Mouse (Mus musculus): Measurements from ENCODE around the gene Rab11fip4. TPM values are rescaled to one million over a fixed set of nuclear protein-coding genes. Genes with fewer than 3 reads are reported as not detected.
A peak's percentile ranks its signal among the peaks of the same experiment; 100 is the strongest.

Gene Rab11fip4
- total and polyA plus RNA-seq, 2 experiments from 2014 or later = 17.4 to 69.3 TPM

- no peaks in the 10 kb centered on the region for H3K36me3 ChIP-seq (ENCODE audit: insufficient read depth, low read length)
- no peaks in the 10 kb centered on the region for H3K27me3 ChIP-seq (ENCODE audit: insufficient read depth, low read length)
- no peak overlapping the region for H3K27ac ChIP-seq
- ATAC-seq (no peak), DNase-seq (ENCODE audit: low spot score) (peak; percentile 40)
- H3K4me2 ChIP-seq (ENCODE audit: low read depth, low read length) = no peak overlapping the region
- no peaks in the 10 kb centered on the region for H3K9me3 ChIP-seq (ENCODE audit: low read length)
- H3K4me3 ChIP-seq (ENCODE audit: low read length) = no peak overlapping the region
- H3K9ac ChIP-seq (replicated peaks; ENCODE audit: low read length) = no peak overlapping the region
- 58% methylated on average over 14 of the region's 14 CpGs for WGBS
- H3K4me1 ChIP-seq (ENCODE audit: insufficient read depth, low read length) = peaks cover 11% of the 10 kb centered on the region; the same call in 1 of the 2 replicates
- peak; percentile 48 for TF ChIP-seq CTCF (IDR thresholded peaks at IDR 0.05; ENCODE audit: low read depth)
Observed at GRCm38 (mm10) chr11:79589317-79590075, 1.5 kb upstream of the Rab11fip4 start.

DNA sequence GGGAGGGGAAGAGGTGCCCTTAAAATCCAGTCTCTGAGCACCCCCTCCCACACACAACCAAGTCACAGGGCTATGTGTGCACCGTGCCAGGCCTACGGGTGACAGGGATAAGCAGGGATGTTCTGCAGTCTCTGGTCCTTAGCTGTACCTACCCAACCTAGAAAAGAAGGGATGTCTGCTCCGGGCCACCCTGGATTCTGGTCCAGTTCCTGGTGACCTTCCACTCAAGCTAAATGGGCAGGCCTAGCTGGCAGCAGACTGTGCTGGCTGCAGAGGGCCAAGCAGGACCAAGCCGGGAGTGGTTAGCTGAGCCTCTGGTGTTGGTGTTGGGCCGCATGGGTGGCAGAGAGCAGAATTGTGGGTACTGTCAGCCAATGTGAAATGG is 571 bp downstream of the Rab11fip4 start:
- Histone ChIP-seq H3K9ac (replicated peaks; ENCODE audit: low read length) (peak overlapping the region; percentile 84), H3K27me3 (ENCODE audit: insufficient read depth, low read length) (no peaks in the 10 kb centered on the region), H3K4me3 (ENCODE audit: low read length) (peak overlapping the region; percentile 68), H3K27ac (peak overlapping the region; percentile 89), H3K4me1 (ENCODE audit: insufficient read depth, low read length) (peaks cover 11% of the 10 kb centered on the region; the same call in 1 of the 2 replicates), H3K9me3 (ENCODE audit: low read length) (no peaks in the 10 kb centered on the region), H3K4me2 (ENCODE audit: low read depth, low read length) (peak overlapping the region; percentile 78), H3K36me3 (ENCODE audit: insufficient read depth, low read length) (no peaks in the 10 kb centered on the region)
- 14% methylated on average over 5 of the region's 5 CpGs for WGBS
- DNase-seq (ENCODE audit: low spot score) (peak; percentile 48), ATAC-seq (peak; percentile 36; the same call in 1 of the 2 replicates)
- TF ChIP-seq CTCF (IDR thresholded peaks at IDR 0.05; ENCODE audit: low read depth) = no peak

GRCm38 (mm10) chr11:79593495-79593894 is 2.5 kb downstream of the Rab11fip4 start:
- no peak overlapping the region for H3K27ac ChIP-seq
- H3K4me1 ChIP-seq (ENCODE audit: insufficient read depth, low read length) = peaks cover 11% of the 10 kb centered on the region; the same call in 1 of the 2 replicates
- no peak overlapping the region; the same call in 1 of the 2 replicates for H3K4me3 ChIP-seq (ENCODE audit: low read length)
- H3K27me3 ChIP-seq (ENCODE audit: insufficient read depth, low read length) = no peaks in the 10 kb centered on the region
- H3K4me2 ChIP-seq (ENCODE audit: low read depth, low read length) = peak overlapping the region; percentile 78
- 34% methylated on average over 11 of the region's 11 CpGs for WGBS
- H3K36me3 ChIP-seq (ENCODE audit: insufficient read depth, low read length) = no peaks in the 10 kb centered on the region
- H3K9me3 ChIP-seq (ENCODE audit: low read length) = no peaks in the 10 kb centered on the region
- TF ChIP-seq CTCF (IDR thresholded peaks at IDR 0.05; ENCODE audit: low read depth) = no peak
- H3K9ac ChIP-seq (replicated peaks; ENCODE audit: low read length) = no peak overlapping the region
- ATAC-seq = no peak
- no peak for DNase-seq (ENCODE audit: low spot score)

DNA sequence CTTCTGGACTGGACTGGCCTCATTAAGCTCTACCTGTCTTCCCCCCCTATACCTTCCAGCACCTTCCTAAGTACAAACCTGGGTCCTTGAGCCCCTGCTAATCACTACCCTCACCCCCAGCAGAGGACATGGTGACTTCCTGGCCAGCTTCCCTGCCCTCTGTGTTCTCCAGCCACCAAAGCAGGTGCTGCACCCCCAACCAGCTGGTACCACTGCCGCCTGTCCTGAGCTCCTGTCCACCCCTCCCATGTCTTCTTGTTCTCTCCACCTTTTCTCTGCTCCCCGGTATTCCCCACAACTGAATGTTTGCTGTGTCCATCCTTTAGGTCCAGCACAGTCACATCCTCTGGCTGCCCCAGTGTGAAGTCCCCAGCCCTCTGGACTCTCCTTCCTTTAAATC is 19.4 kb downstream of the Rab11fip4 start:
- 53% methylated on average over 2 of the region's 2 CpGs for WGBS
- peaks cover 24% of the 10 kb centered on the region for H3K4me1 ChIP-seq (ENCODE audit: insufficient read depth, low read length)

DNA sequence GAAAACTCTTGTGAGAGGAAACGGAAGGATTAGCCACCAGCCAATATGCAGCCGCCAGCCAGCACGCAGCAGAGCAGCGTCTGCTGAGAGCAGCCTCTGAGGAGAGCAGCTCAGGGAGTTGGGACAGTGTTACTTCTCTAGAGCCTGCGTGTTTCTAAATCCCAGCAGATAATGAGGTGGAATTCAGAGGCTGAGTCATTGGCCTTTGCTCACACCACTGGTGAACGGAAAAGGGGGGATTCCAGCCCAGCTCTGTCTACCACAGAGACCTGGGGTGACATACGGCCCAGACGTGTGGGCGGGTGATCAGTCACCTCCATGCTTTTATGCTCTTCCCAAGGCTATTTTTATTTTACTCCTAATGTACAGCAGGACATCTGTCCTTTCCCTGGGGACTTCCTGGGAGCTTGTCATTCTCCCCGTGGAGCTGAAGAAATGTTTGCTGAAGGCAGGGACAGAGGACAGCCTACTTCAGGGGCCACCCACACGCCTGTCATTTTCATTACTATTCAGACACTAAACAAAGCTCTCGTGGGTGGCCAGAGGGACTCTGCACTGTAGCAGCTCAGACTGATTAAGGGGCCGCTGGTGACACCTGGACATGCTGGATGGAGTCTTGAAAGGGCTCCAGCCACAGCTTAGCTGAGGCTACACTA is 20.1 kb downstream of the Rab11fip4 start:
- peak overlapping the region; percentile 42 for H3K27ac ChIP-seq
- H3K4me2 ChIP-seq (ENCODE audit: low read depth, low read length) = 0 out of 2 replicates have a peak overlapping the region, but pooled peaks have one; percentile 1
- ATAC-seq (peak; percentile 51), DNase-seq (ENCODE audit: low spot score) (peak; percentile 42)
- H3K9me3 ChIP-seq (ENCODE audit: low read length) = no peaks in the 10 kb centered on the region
- H3K4me1 ChIP-seq (ENCODE audit: insufficient read depth, low read length) = peaks cover 24% of the 10 kb centered on the region
- no peak overlapping the region for H3K9ac ChIP-seq (replicated peaks; ENCODE audit: low read length)
- 13% methylated on average over 13 of the region's 13 CpGs for WGBS
- H3K4me3 ChIP-seq (ENCODE audit: low read length) = no peak overlapping the region
- H3K36me3 ChIP-seq (ENCODE audit: insufficient read depth, low read length) = no peaks in the 10 kb centered on the region
- H3K27me3 ChIP-seq (ENCODE audit: insufficient read depth, low read length) = no peaks in the 10 kb centered on the region
- TF ChIP-seq CTCF (IDR thresholded peaks at IDR 0.05; ENCODE audit: low read depth) = no peak

More for the DNA sequence above, 19.4 kb downstream of the Rab11fip4 start:
- TF ChIP-seq CTCF (IDR thresholded peaks at IDR 0.05; ENCODE audit: low read depth) = no peak
- H3K27me3 ChIP-seq (ENCODE audit: insufficient read depth, low read length) = no peaks in the 10 kb centered on the region
- H3K4me3 ChIP-seq (ENCODE audit: low read length) = no peak overlapping the region
- no peak overlapping the region for H3K9ac ChIP-seq (replicated peaks; ENCODE audit: low read length)
- ATAC-seq (no peak), DNase-seq (ENCODE audit: low spot score) (no peak)
- H3K9me3 ChIP-seq (ENCODE audit: low read length) = no peaks in the 10 kb centered on the region
- H3K36me3 ChIP-seq (ENCODE audit: insufficient read depth, low read length) = no peaks in the 10 kb centered on the region
- 0 out of 2 replicates have a peak overlapping the region, but pooled peaks have one; percentile 1 for H3K4me2 ChIP-seq (ENCODE audit: low read depth, low read length)
- H3K27ac ChIP-seq = peak overlapping the region; percentile 42

GRCm38 (mm10) chr11:79612046-79612600 is 21.1 kb downstream of the Rab11fip4 start:
- WGBS = 18% methylated on average over 1 of the region's 1 CpGs
- H3K4me1 ChIP-seq (ENCODE audit: insufficient read depth, low read length) = peaks cover 24% of the 10 kb centered on the region
- no peaks in the 10 kb centered on the region for H3K27me3 ChIP-seq (ENCODE audit: insufficient read depth, low read length)
- H3K27ac ChIP-seq = no peak overlapping the region
- ATAC-seq (no peak), DNase-seq (ENCODE audit: low spot score) (no peak)
- H3K4me2 ChIP-seq (ENCODE audit: low read depth, low read length) = no peak overlapping the region
- H3K9me3 ChIP-seq (ENCODE audit: low read length) = no peaks in the 10 kb centered on the region
- no peak overlapping the region for H3K9ac ChIP-seq (replicated peaks; ENCODE audit: low read length)
- TF ChIP-seq CTCF (IDR thresholded peaks at IDR 0.05; ENCODE audit: low read depth) = no peak
- H3K4me3 ChIP-seq (ENCODE audit: low read length) = no peak overlapping the region
- no peaks in the 10 kb centered on the region for H3K36me3 ChIP-seq (ENCODE audit: insufficient read depth, low read length)

Measured in hindbrain, postnatal 0 days (tissue).